Comparison of ENCODE assay signal across 9 mouse cellular contexts in genomic region chr12:80724853-80725559, GRCm38 (mm10). TPM values are rescaled to one million over a fixed set of nuclear protein-coding genes. Genes with fewer than 3 reads are reported as not detected.
DNase-seq lines count a peak whose midpoint lies in the region; ATAC-seq and TF ChIP-seq lines count a peak whose summit lies in the region.
"Had no signal": no experiment of that assay in that cellular context is flagged by ENCODE, and none has a peak within 500 bp of the region (broad histone marks: within the 10 kb centered on the region; RNA-seq: fewer than 3 reads in every experiment).

No protein-coding gene starts in this region.

- no peaks in the 10 kb centered on the region for H3K4me1 ChIP-seq in liver, postnatal 0 days (ENCODE audit: insufficient read depth)

- H3K4me3 ChIP-seq in liver, postnatal 0 days (ENCODE audit: low read depth, low read length) = no peak overlapping the region

- no peak overlapping the region for H3K9ac ChIP-seq in liver, postnatal 0 days (replicated peaks)

- H3K27ac ChIP-seq in liver, postnatal 0 days (ENCODE audit: low read depth) = peak overlapping the region; percentile 23; the same call in 1 of the 2 replicates

- peak; percentile 74 for DNase-seq in adrenal gland, adult 2 months
- peak; percentile 83 for DNase-seq in embryo, embryonic 10.5 days (ENCODE audit: low spot score)
- peak; percentile 26 to 57 for DNase-seq in heart, adult 9 months (ENCODE audit: low spot score in 2 of 2)
- peak; percentile 47 for DNase-seq in large intestine, adult 2 months (ENCODE audit: low read depth, low spot score)
- DNase-seq in liver, postnatal 0 days = peak; percentile 90
- DNase-seq in right cerebral cortex, adult 2 months (ENCODE audit: low spot score in 2 of 2) = peak; percentile 89 to 92
- DNase-seq in thymus, postnatal 4 days = peak; percentile 92

- TF ChIP-seq EP300 in liver, postnatal 0 days (IDR thresholded peaks at IDR 0.05; ENCODE audit: low read depth) = no peak

- peak; percentile 91 for TF ChIP-seq CTCF in liver, postnatal 0 days (IDR thresholded peaks at IDR 0.05; ENCODE audit: low read depth)

- ATAC-seq in CD4-positive, CD25-positive, alpha-beta regulatory T cell, adult 4 months = peak; percentile 58
- ATAC-seq in liver, postnatal 0 days = peak; percentile 69

- WGBS in large intestine, adult 2 months = 10% methylated on average over 10 of the region's 10 CpGs
- 21% methylated on average over 10 of the region's 10 CpGs for WGBS in liver, postnatal 0 days (ENCODE audit: insufficient replicate concordance)

- H3K36me3 ChIP-seq in liver, postnatal 0 days (replicated peaks; ENCODE audit: insufficient read depth, low read length) = no peaks in the 10 kb centered on the region

- H3K27me3 ChIP-seq in liver, postnatal 0 days (ENCODE audit: insufficient read depth, low read length) = no peaks in the 10 kb centered on the region

- no peaks in the 10 kb centered on the region for H3K9me3 ChIP-seq in liver, postnatal 0 days (ENCODE audit: low read length)

- peak overlapping the region; percentile 44 for H3K4me2 ChIP-seq in liver, postnatal 0 days (ENCODE audit: low read depth, low read length)

RNA-seq across cellular contexts. Expression of gene Plekhd1, which starts 32.6 kb away (rescaled TPM):
- polyA plus RNA-seq in CD4-positive, CD25-positive, alpha-beta regulatory T cell, adult 4 months (2017; shearing (Covaris generic)) = under 1 TPM; 0.28 to 0.90 TPM
- total RNA-seq in adrenal gland, adult 2 months (2021) = not detected
- polyA plus RNA-seq in adrenal gland, adult 2 months (2012; rRNA removed) = 0.10 TPM in 1 of 2 replicates, not detected in the other
- polyA plus RNA-seq in large intestine, adult 2 months (2012; rRNA removed) = 0.29 and 0.30 TPM in 2 replicates
- 0.13 TPM in 1 of 2 replicates, not detected in the other for polyA plus RNA-seq in liver, postnatal 0 days (2015; fragmentation: Nextera tagmentation; extraction: Ambion mirVana)

RNA-seq across cellular contexts. Expression of gene Ccdc177, which starts 35.5 kb away (rescaled TPM):
- polyA plus RNA-seq in CD4-positive, CD25-positive, alpha-beta regulatory T cell, adult 4 months (2017; shearing (Covaris generic)) = not detected
- total RNA-seq in adrenal gland, adult 2 months (2021) = under 1 TPM in 1 of 2 experiments, not detected in 1; 0.07 TPM
- polyA plus RNA-seq in adrenal gland, adult 2 months (2012; rRNA removed) = not detected in 2 replicates
- polyA plus RNA-seq in large intestine, adult 2 months (2012; rRNA removed) = 0.02 and 0.05 TPM in 2 replicates
- polyA plus RNA-seq in liver, postnatal 0 days (2015; fragmentation: Nextera tagmentation; extraction: Ambion mirVana) = not detected in 2 replicates
- polyA plus RNA-seq: heart, embryonic 14.5 days had no signal

Comparison
In these comparisons a context has a peak if more than half of its experiments do, and no peak if none do; other contexts are left out.
1. DNase-seq: peak in every context shown above with its lines; median percentile 92 in thymus, postnatal 4 days; 90 in right cerebral cortex, adult 2 months; 90 in liver, postnatal 0 days; 83 in embryo, embryonic 10.5 days; 74 in adrenal gland, adult 2 months; 47 in large intestine, adult 2 months; 42 in heart, adult 9 months.